Mouse (Mus musculus): ENCODE data around the gene Sstr2.

DNA sequence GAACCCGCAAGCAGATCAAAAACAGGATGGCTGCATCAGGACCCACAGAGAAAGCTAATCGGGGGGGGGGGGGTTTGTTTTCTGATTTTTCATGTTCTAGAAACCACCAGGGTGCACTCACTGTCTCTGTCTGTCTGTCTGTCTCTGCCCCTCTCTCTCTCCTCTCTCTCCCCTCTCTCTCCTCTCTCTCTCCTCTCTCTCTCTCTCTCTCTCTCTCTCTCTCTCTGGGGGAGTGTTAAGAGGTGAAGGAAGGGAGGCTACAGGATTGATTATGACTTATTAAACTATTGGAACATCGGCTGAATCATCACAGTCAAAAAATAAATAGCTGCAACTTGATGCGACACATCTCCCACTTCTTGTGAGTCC is 855 bp upstream of the Sstr2 start:
- TF ChIP-seq CTCF (IDR thresholded peaks at IDR 0.05; ENCODE audit: extremely low read depth, insufficient read depth, insufficient read length, insufficient replicate concordance) (no peak), POLR2A (IDR thresholded peaks at IDR 0.05; ENCODE audit: low read depth, low read length) (no peak)
